Mouse (Mus musculus) myocyte (in vitro differentiated cells): ENCODE data around the gene Gnb3.

Experiments
- CEBPB ChIP-seq: IDR thresholded peaks from 2 replicates; pipeline ENCODE4 v1.6.1; 2011; ENCODE audit warnings: mild to moderate bottlenecking, moderate library complexity; ENCODE audit not compliant: poor library complexity, insufficient read depth, severe bottlenecking
- E2F4 ChIP-seq: IDR thresholded peaks from one replicate; pipeline ENCODE4 v1.6.1; 2011; ENCODE audit warnings: mild to moderate bottlenecking, control low read depth, moderate library complexity; ENCODE audit not compliant: insufficient read depth
- POLR2A ChIP-seq: IDR thresholded peaks from one replicate; pipeline ENCODE4 v1.6.1; 2011; ENCODE audit warnings: low read depth, mild to moderate bottlenecking, control low read depth, moderate library complexity; ENCODE audit not compliant: insufficient read length
- POLR2AphosphoS2 ChIP-seq: IDR thresholded peaks from one replicate; pipeline ENCODE4 v1.6.1; 2011; ENCODE audit warnings: low read depth, control low read depth; ENCODE audit not compliant: insufficient read length
- TCF12 ChIP-seq: IDR thresholded peaks from one replicate; pipeline ENCODE4 v1.6.1; 2011; ENCODE audit warnings: mild to moderate bottlenecking, control low read depth; ENCODE audit not compliant: poor library complexity, insufficient read depth, severe bottlenecking
- USF1 ChIP-seq: IDR thresholded peaks from one replicate; pipeline ENCODE4 v1.6.1; 2011; ENCODE audit warnings: low read depth, mild to moderate bottlenecking, control low read depth, moderate library complexity

DNA sequence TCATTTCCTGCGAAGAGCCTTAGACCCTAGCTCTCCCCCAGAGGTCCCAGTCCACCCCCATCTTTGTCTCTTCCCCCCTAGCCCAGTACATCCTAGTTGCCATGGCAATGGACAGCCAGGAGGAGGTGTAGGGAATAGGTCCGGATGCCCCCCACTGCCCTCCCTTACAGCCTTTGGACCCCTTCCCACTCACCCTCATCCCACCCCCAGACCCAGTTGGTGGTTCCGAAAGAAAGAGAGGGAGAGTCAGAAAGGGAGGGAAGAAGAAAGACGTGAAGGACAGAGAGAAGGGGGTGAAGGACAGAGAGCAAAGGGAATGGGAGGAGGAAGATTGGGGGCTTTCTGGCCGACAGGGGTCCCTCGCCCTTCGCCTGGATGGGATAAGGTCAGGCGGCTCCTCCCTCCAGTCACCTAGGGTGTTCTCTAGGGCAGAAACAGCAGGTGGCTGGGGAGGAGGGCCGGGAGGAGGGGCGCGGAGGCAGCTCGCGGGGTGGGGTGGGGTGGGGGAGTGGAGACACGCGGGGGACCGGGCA lies 23.1 kb upstream of the Gnb3 start:
- TF ChIP-seq POLR2AphosphoS2, result no peak
- no peak for TF ChIP-seq POLR2A
- no peak for TF ChIP-seq E2F4
- TF ChIP-seq CEBPB, result no peak
- TF ChIP-seq USF1, result no peak
- TF ChIP-seq TCF12, result no peak
